Mouse (Mus musculus) liver, embryonic 13.5 days (tissue): ENCODE results near the gene Tle3. TPM values are rescaled to one million over a fixed set of nuclear protein-coding genes. Genes with fewer than 3 reads are reported as not detected.
A peak's percentile ranks its signal among the peaks of the same experiment; 100 is the strongest.

Experiments
- ATAC-seq: fragments of 200-750 bp; cut with Nextera tagmentation; 2 replicates; pipeline ENCODE4 v1.8.0; 2017; ENCODE audit warnings: low read depth, mild to moderate bottlenecking, moderate number of reproducible peaks, moderate library complexity
- DNase-seq: peaks from one replicate; pipeline ENCODE4 v3.0.0; 2022
- H3K27ac ChIP-seq: fragments of 300-500 bp; sonication (generic); 2 replicates; pipeline ENCODE4 v1.5.1; 2015; ENCODE audit warnings: moderate library complexity, mild to moderate bottlenecking, inconsistent platforms
- H3K27me3 ChIP-seq: fragments of 300-500 bp; sonication (generic); 2 replicates; pipeline ENCODE4 v1.6.1; 2015; ENCODE audit warnings: mild to moderate bottlenecking, inconsistent platforms
- H3K36me3 ChIP-seq: fragments of 300-500 bp; sonication (generic); 2 replicates; pipeline ENCODE4 v1.6.1; 2015; ENCODE audit warnings: mild to moderate bottlenecking, inconsistent platforms
- H3K4me1 ChIP-seq: fragments of 300-500 bp; sonication (generic); replicated peaks from 2 replicates; pipeline ENCODE4 v1.6.1; 2015; ENCODE audit warnings: inconsistent platforms
- H3K4me2 ChIP-seq: fragments of 300-500 bp; sonication (generic); 2 replicates; pipeline ENCODE4 v1.6.1; 2015; ENCODE audit warnings: inconsistent platforms, mild to moderate bottlenecking, moderate library complexity
- H3K4me3 ChIP-seq: fragments of 300-500 bp; sonication (generic); replicated peaks from 2 replicates; pipeline ENCODE4 v1.5.1; 2015; ENCODE audit warnings: mild to moderate bottlenecking, inconsistent platforms
- H3K9ac ChIP-seq: fragments of 300-500 bp; sonication (generic); 2 replicates; pipeline ENCODE4 v1.6.1; 2015; ENCODE audit warnings: mild to moderate bottlenecking, inconsistent platforms
- H3K9me3 ChIP-seq: fragments of 300-500 bp; sonication (generic); replicated peaks from 2 replicates; pipeline ENCODE4 v1.6.1; 2016; ENCODE audit warnings: inconsistent platforms
- WGBS: fragments of 180-500 bp; shearing (Covaris S2); methylation state at CpG from one replicate; pipeline ENCODE4 v1.1.7; 2015; ENCODE audit not compliant: insufficient replicate concordance; 5-methylcytosine and 5-hydroxymethylcytosine counted together
- polyA plus RNA-seq: library from polyadenylated mRNA; unstranded; fragments of >200 nt; fragmentation: Nextera tagmentation; extraction: Ambion mirVana; gene quantifications from 2 replicates; pipeline ENCODE4 v1.2.1, GENCODE M21; 2015

Gene Tle3
- polyA plus RNA-seq: 3.7 and 3.8 TPM in 2 replicates

DNA sequence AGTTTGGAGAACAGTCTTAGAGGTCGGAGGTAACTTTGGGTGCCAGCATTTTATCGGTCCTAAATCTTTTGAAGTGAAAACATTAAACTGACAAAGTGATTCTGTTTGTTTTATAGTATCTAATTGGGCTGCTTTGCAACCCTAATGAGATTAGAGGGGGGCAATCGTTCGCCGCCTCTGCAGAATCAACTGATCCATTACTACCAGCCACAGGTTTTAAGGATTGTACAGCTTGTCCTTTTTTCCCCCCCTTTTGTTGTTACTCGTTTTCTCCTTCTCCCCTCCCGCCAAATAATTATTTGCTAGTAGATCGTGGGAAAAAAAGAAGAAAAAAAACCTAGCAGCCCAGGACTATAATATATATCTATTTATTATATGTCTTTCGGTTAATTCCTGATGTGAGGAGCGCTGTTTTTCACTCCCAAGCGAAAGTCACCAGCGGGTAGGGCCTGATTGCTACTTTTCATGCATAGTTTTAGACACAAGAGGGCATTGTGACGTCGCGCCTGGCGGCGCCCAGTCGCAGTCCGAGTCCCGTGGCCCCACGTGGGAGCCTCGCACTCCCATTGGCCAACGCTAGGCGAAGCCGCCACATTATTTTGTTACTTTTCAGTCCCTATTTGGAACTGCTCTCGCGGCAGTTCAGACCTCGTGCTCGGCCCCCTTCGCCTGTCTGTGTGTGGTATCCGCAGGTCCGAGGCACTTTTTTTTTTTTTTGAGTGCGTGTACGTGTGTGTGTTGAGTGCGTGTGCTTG lies at the start of gene Tle3:
Gene Tle3 (plus strand): TSS at position 612 of the 755 bp plus-strand sequence.
- peak; percentile 74 for ATAC-seq
- Histone ChIP-seq H3K4me1 (peaks cover 90% of the 10 kb centered on the region), H3K27ac (peak within 1 kb of the TSS; percentile 88), H3K4me3 (peak within 1 kb of the TSS; percentile 72), H3K27me3 (peaks cover 61% of the 10 kb centered on the region), H3K9ac (peak within 1 kb of the TSS; percentile 80), H3K36me3 (0 out of 2 replicates have a peak, but pooled peaks cover 5% of the 10 kb centered on the region), H3K4me2 (peak within 1 kb of the TSS; percentile 98), H3K9me3 (no peaks in the 10 kb centered on the region)
- peak; percentile 94 for DNase-seq
- WGBS: under 1% methylated on average over 35 of the region's 35 CpGs

DNA sequence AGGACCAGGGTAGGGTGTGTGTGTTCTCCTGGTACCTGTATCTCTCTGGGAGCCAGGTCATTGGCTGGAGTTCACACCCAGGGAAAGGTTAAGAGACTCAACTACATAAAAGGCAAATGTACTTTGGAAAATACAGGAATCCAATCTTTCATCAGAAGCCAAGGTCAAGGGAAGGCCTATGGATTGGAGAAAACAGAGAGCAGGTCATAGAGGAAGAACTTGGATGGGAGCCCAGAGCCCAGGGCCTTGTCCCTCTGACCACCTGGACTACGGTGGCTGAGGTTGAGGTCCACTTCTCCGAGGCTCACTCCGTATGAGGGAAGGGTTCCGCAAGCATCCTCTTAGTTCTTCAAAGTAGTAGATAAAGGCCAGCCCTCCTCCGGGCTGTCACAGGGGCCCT lies 48.9 kb upstream of the Tle3 start:
- Histone ChIP-seq H3K4me2 (no peak overlapping the region), H3K9ac (no peak overlapping the region), H3K27me3 (peaks cover 67% of the 10 kb centered on the region), H3K4me1 (peaks cover 40% of the 10 kb centered on the region), H3K36me3 (no peaks in the 10 kb centered on the region), H3K4me3 (no peak overlapping the region), H3K9me3 (no peaks in the 10 kb centered on the region), H3K27ac (no peak overlapping the region)
- DNase-seq (no peak), ATAC-seq (0 out of 2 replicates have a peak, but pooled peaks have one; percentile 6)
- 56% methylated on average over 5 of the region's 5 CpGs for WGBS

DNA sequence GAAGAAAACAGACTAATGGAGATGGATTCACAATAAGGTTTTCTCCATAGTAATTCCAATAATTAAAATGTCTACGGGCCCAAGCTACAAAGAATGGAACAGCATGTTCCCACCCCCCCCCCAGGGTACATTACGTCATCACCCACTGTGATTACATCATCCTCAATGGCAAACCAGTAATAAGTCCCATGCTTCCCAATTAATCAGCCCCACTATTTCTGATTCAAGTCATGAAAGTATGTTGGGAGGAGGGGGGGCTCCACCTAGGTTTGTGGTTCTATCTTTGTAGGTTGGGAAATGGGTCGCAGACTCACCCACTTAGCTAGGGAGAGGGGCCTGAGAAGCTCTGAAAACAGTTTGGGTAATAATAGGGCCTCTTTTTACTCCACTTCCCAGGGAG lies 48.3 kb upstream of the Tle3 start:
- Histone ChIP-seq H3K4me2 (no peak overlapping the region), H3K9ac (no peak overlapping the region), H3K9me3 (no peaks in the 10 kb centered on the region), H3K27ac (no peak overlapping the region), H3K4me1 (peaks cover 40% of the 10 kb centered on the region), H3K36me3 (no peaks in the 10 kb centered on the region), H3K27me3 (peaks cover 67% of the 10 kb centered on the region), H3K4me3 (no peak overlapping the region)
- ATAC-seq: no peak
- 58% methylated on average over 3 of the region's 3 CpGs for WGBS
- no peak for DNase-seq

DNA sequence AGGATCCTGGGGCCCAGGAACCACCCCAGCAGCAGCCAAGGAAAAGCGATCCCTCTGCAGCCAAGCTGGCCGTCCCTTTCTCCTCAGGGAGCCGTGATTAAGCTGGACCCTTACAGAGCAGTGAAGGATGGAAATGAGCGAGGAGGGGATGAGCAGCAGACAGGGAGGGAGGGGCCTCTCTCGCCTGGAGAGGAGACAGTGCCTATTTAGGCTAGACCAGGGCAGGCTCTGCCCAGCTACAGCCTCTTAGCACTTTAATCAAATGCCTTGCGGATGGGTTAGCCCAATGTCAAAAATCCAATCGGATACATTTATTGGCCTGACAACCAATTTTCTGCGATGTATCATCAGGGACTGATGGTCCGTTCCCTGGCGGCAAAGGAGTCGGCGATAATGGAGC lies 47.8 kb upstream of the Tle3 start:
- Histone ChIP-seq H3K36me3 (no peaks in the 10 kb centered on the region), H3K4me3 (no peak overlapping the region), H3K9ac (no peak overlapping the region), H3K4me2 (no peak overlapping the region), H3K9me3 (no peaks in the 10 kb centered on the region), H3K27ac (no peak overlapping the region), H3K27me3 (peaks cover 68% of the 10 kb centered on the region), H3K4me1 (peaks cover 40% of the 10 kb centered on the region)
- 33% methylated on average over 12 of the region's 12 CpGs for WGBS
- DNase-seq: no peak
- ATAC-seq: no peak

DNA sequence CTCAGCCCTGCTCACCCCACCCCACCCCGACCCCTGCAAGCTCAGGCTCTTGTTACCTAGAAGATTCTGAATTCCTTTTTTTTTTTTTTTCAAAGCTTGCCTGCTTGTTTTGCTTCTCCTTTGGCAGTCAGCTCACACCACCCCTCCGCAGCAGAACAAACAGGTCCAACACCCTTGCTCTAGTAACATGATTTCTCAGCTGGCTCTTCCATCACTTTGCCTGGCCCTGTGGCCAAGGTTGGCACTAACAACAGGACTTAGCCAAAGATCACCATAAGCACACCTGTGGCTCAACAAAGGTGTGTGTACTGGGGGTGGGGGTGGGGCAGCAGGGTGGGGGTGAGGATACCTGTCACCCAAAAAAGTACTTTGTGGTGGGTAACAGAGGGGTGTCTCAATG lies 47.2 kb upstream of the Tle3 start:
- H3K4me1 ChIP-seq: peaks cover 40% of the 10 kb centered on the region
- DNase-seq: no peak
- H3K9me3 ChIP-seq: no peaks in the 10 kb centered on the region
- no peak for ATAC-seq
- H3K36me3 ChIP-seq: no peaks in the 10 kb centered on the region
- no peak overlapping the region for H3K27ac ChIP-seq
- H3K4me2 ChIP-seq: no peak overlapping the region
- H3K27me3 ChIP-seq: peaks cover 68% of the 10 kb centered on the region
- H3K4me3 ChIP-seq: no peak overlapping the region
- no peak overlapping the region for H3K9ac ChIP-seq
- 32% methylated on average over 2 of the region's 2 CpGs for WGBS

DNA sequence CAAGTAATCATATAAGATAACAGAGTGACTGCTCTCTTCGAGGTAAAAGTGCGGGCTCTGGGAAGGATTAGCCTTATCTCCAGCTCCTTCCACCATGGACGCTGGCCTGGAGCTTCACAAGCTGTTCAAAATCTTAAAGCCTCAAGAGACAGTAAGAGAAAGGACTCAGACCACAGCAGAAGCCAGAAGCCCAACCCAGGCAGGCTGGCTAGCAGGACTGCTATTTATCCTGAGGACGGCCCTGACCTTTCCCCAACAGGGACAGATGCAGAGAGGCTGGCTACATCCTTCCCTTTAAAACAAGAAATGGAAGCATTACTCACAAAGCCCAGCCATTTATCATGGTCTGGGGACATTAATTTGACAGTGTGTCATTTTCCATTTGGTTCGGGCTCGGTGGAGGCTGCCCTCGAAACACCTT lies 46.2 kb upstream of the Tle3 start:
- Histone ChIP-seq H3K4me3 (no peak overlapping the region), H3K4me2 (no peak overlapping the region), H3K27ac (no peak overlapping the region), H3K36me3 (no peaks in the 10 kb centered on the region), H3K27me3 (peaks cover 66% of the 10 kb centered on the region), H3K9me3 (no peaks in the 10 kb centered on the region), H3K9ac (no peak overlapping the region), H3K4me1 (peaks cover 40% of the 10 kb centered on the region)
- 19% methylated on average over 7 of the region's 7 CpGs for whole genome bisulfite sequencing
- no peak for ATAC-seq
- DNase-seq: no peak

DNA sequence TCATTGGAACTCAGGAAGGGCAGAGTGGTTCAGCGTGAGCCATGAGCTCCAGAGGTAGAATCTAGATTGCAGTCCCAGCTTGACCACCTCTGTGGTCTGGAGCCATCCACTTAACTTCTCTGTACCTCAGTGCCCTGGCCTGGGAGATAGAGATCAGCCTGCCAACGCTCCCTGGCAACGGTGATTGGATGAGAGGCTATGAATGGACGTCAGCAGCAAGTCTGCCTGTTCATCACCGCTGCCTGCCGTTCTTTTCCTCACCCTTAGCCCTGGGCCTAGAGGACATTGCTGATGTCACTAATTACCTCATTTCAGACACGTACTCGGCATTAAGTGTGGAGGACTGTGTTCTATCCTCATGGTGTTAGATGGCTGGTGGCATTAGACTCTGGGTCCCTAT lies 45.2 kb upstream of the Tle3 start:
- Histone ChIP-seq H3K9me3 (no peaks in the 10 kb centered on the region), H3K4me2 (no peak overlapping the region), H3K27me3 (peaks cover 59% of the 10 kb centered on the region), H3K4me3 (no peak overlapping the region), H3K36me3 (no peaks in the 10 kb centered on the region), H3K4me1 (peaks cover 39% of the 10 kb centered on the region), H3K27ac (no peak overlapping the region), H3K9ac (no peak overlapping the region)
- ATAC-seq (no peak), DNase-seq (no peak)
- 67% methylated on average over 8 of the region's 8 CpGs for WGBS

DNA sequence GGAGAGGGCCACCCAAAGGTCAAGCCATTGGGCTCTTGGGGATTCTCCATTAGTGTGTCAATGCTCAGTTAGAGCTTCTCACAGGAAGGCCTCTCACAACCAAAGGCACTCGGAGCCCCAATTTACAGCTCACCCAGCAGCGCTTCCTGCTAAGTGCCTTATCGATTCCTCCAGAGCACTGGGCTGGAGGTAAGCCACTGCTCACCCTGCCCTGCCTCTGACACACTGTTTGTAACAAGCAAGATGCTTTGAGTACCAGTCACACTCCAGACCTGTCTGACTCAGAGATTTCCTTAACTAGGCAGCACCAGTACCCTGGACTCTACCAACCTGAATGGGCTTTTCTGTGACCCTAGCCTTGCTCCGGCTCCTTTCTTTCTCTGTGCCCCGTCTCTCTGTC lies 44.0 kb upstream of the Tle3 start:
- Histone ChIP-seq H3K4me2 (no peak overlapping the region), H3K4me3 (no peak overlapping the region), H3K9ac (no peak overlapping the region), H3K4me1 (peaks cover 33% of the 10 kb centered on the region), H3K27ac (no peak overlapping the region), H3K9me3 (no peaks in the 10 kb centered on the region), H3K36me3 (no peaks in the 10 kb centered on the region), H3K27me3 (peaks cover 53% of the 10 kb centered on the region)
- 29% methylated on average over 5 of the region's 5 CpGs for whole genome bisulfite sequencing
- no peak for DNase-seq
- no peak for ATAC-seq

DNA sequence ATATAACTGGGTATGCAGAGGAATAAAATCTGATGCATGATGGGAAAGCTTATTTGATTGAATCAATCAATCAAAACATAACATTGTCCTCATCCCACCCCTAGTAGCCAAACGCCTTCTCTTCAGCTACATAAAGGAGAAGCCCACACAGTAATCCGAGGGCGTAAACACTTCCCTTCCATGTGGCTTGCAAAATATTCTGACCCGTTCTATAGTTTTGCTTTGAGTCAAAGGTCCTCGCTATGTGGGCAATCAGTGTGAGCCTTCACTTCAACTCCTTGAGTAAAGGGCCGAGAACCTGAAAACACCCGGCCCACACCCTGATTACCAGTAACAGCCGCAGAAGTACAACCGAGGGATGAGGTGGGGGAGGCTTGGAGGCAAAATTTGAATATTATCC lies 41.4 kb upstream of the Tle3 start:
- WGBS: 67% methylated on average over 9 of the region's 9 CpGs
- no peaks in the 10 kb centered on the region for H3K9me3 ChIP-seq

DNA sequence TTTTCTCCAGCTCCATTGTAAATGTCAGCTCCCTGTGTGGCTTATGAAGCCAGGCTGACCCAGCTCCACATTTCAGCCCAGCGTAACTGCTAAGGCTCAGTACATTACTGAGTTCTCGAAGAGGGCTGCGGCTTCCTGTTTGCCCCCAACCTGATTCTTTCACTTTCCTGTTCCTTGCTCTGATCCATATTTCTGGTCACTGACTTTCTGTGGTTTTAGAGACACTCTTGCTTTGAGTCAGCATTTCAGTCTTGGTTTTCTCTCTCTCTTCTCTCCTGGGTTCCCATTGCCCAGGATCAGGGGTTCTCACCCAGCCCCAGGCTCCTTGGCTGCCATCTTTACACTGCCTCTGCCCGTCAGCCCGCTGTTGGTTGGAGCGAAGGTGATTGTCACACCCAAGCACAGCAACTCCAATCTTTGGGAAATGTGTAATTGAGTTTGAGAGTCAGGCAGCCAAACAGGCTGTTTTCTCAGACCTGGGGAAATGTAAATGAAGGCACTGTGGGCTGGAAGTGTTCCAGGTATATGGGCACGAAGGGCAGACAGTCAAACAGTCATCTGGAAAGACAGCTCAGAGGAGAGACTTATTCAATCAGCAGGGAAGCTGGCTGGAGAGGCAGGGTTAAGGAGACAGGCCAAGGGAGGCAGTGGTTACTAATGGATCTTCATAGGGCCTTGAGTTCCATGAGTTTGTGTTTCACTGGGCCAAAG lies 39.8 kb upstream of the Tle3 start:
- Histone ChIP-seq H3K36me3 (no peaks in the 10 kb centered on the region), H3K27ac (no peak overlapping the region), H3K4me1 (peaks cover 15% of the 10 kb centered on the region), H3K9ac (no peak overlapping the region), H3K4me3 (no peak overlapping the region), H3K27me3 (peaks cover 55% of the 10 kb centered on the region), H3K9me3 (no peaks in the 10 kb centered on the region), H3K4me2 (no peak overlapping the region)
- DNase-seq (no peak), ATAC-seq (no peak)
- 62% methylated on average over 7 of the region's 7 CpGs for WGBS

More for the DNA sequence above, 41.4 kb upstream of the Tle3 start:
- no peak for ATAC-seq
- Histone ChIP-seq H3K9ac (no peak overlapping the region), H3K27me3 (peaks cover 52% of the 10 kb centered on the region), H3K4me3 (no peak overlapping the region), H3K36me3 (no peaks in the 10 kb centered on the region), H3K4me2 (no peak overlapping the region), H3K27ac (no peak overlapping the region), H3K4me1 (peaks cover 13% of the 10 kb centered on the region)
- DNase-seq: no peak

DNA sequence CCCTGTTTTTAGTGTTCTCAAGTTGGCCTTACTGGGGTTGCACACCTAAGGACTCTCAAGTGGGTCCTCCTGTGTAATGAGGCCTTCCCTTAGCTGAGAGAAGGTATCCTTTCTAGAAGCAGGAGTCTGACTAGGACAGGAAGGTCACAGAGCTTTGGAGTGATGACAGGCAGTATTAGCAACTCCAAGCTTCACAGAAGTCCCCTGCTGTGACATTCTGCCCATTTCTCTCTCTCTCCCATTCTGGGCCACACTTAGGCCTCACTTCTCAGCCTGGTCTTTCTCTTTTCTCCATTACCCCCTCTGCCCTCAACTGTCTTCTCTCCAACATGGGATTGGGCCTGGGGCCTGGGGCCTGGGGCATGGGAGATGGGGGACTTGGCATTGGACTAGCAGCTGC lies 36.0 kb upstream of the Tle3 start:
- no peaks in the 10 kb centered on the region for H3K9me3 ChIP-seq
- H3K9ac ChIP-seq: no peak overlapping the region
- H3K27me3 ChIP-seq: peaks cover 76% of the 10 kb centered on the region
- ATAC-seq (no peak), DNase-seq (no peak)
- no peaks in the 10 kb centered on the region for H3K36me3 ChIP-seq
- H3K4me3 ChIP-seq: no peak overlapping the region
- H3K27ac ChIP-seq: no peak overlapping the region
- peaks cover 32% of the 10 kb centered on the region for H3K4me1 ChIP-seq
- H3K4me2 ChIP-seq: no peak overlapping the region
